Mouse (Mus musculus): ENCODE measurements around the gene Fam214b. TPM values are rescaled to one million over a fixed set of nuclear protein-coding genes. Genes with fewer than 3 reads are reported as not detected.

Fam214b gene
- polyA plus RNA-seq (2014; fragmentation: Nextera tagmentation; extraction: Ambion mirVana): 18.1 and 19.0 TPM in 2 replicates

GRCm38 (mm10) chr4:43045659-43046302 is at the start of gene Fam214b:
Gene Fam214b (minus strand): TSS chr4:43046220.
- no peaks in the 10 kb centered on the region for H3K36me3 ChIP-seq (ENCODE audit: control insufficient read depth, insufficient read depth, low read length)
- DNase-seq (ENCODE audit: low spot score): peak; percentile 99
- no peaks in the 10 kb centered on the region for H3K9me3 ChIP-seq (ENCODE audit: control insufficient read depth, low read length)
- H3K9ac ChIP-seq (ENCODE audit: low read length): peak within 1 kb of the TSS; percentile 60
- peak within 1 kb of the TSS; percentile 95 for H3K27ac ChIP-seq (ENCODE audit: low read depth, low read length)
- H3K4me2 ChIP-seq (ENCODE audit: low read depth): peak within 1 kb of the TSS; percentile 73
- under 1% methylated on average over 33 of the region's 33 CpGs for WGBS
- peak; percentile 76 for ATAC-seq (ENCODE audit: insufficient read depth, low FRiP score, low TSS enrichment)
- peaks cover 12% of the 10 kb centered on the region for H3K4me1 ChIP-seq (ENCODE audit: control insufficient read depth, insufficient read depth, low read length)
- peak within 1 kb of the TSS; percentile 50 for H3K4me3 ChIP-seq (ENCODE audit: low read depth, low read length)
- H3K27me3 ChIP-seq (ENCODE audit: control insufficient read depth, insufficient read depth, low read length): no peaks in the 10 kb centered on the region

GRCm38 (mm10) chr4:43091183-43091582 is 45.2 kb upstream of the Fam214b start:
- ATAC-seq (ENCODE audit: insufficient read depth, low FRiP score, low TSS enrichment): no peak
- no peak overlapping the region for H3K27ac ChIP-seq (ENCODE audit: low read depth, low read length)
- no peak overlapping the region for H3K9ac ChIP-seq (ENCODE audit: low read length)
- 87% methylated on average over 4 of the region's 4 CpGs for WGBS
- H3K9me3 ChIP-seq (ENCODE audit: control insufficient read depth, low read length): no peaks in the 10 kb centered on the region
- no peaks in the 10 kb centered on the region for H3K36me3 ChIP-seq (ENCODE audit: control insufficient read depth, insufficient read depth, low read length)
- no peak for DNase-seq (ENCODE audit: low spot score)
- no peaks in the 10 kb centered on the region for H3K4me1 ChIP-seq (ENCODE audit: control insufficient read depth, insufficient read depth, low read length)
- H3K27me3 ChIP-seq (ENCODE audit: control insufficient read depth, insufficient read depth, low read length): no peaks in the 10 kb centered on the region
- no peak overlapping the region for H3K4me3 ChIP-seq (ENCODE audit: low read depth, low read length)
- no peak overlapping the region for H3K4me2 ChIP-seq (ENCODE audit: low read depth)

- H3K27me3 ChIP-seq (ENCODE audit: control insufficient read depth, insufficient read depth, low read length): no peaks in the 10 kb centered on the region
- DNase-seq (ENCODE audit: low spot score): no peak
- ATAC-seq (ENCODE audit: insufficient read depth, low FRiP score, low TSS enrichment): no peak
- H3K4me1 ChIP-seq (ENCODE audit: control insufficient read depth, insufficient read depth, low read length): no peaks in the 10 kb centered on the region
- no peak overlapping the region for H3K4me2 ChIP-seq (ENCODE audit: low read depth)
- H3K4me3 ChIP-seq (ENCODE audit: low read depth, low read length): no peak overlapping the region
- H3K9me3 ChIP-seq (ENCODE audit: control insufficient read depth, low read length): no peaks in the 10 kb centered on the region
- 87% methylated on average over 2 of the region's 2 CpGs for WGBS
- no peak overlapping the region for H3K27ac ChIP-seq (ENCODE audit: low read depth, low read length)
- H3K9ac ChIP-seq (ENCODE audit: low read length): no peak overlapping the region
- no peaks in the 10 kb centered on the region for H3K36me3 ChIP-seq (ENCODE audit: control insufficient read depth, insufficient read depth, low read length)
Observed at GRCm38 (mm10) chr4:43089950-43090349, 43.9 kb upstream of the Fam214b start.

- ATAC-seq (ENCODE audit: insufficient read depth, low FRiP score, low TSS enrichment) (no peak), DNase-seq (ENCODE audit: low spot score) (no peak)
- Histone ChIP-seq H3K4me3 (ENCODE audit: low read depth, low read length) (no peak overlapping the region), H3K9ac (ENCODE audit: low read length) (no peak overlapping the region), H3K36me3 (ENCODE audit: control insufficient read depth, insufficient read depth, low read length) (no peaks in the 10 kb centered on the region), H3K4me1 (ENCODE audit: control insufficient read depth, insufficient read depth, low read length) (no peaks in the 10 kb centered on the region), H3K27ac (ENCODE audit: low read depth, low read length) (no peak overlapping the region), H3K4me2 (ENCODE audit: low read depth) (no peak overlapping the region), H3K27me3 (ENCODE audit: control insufficient read depth, insufficient read depth, low read length) (no peaks in the 10 kb centered on the region), H3K9me3 (ENCODE audit: control insufficient read depth, low read length) (no peaks in the 10 kb centered on the region)
- 85% methylated on average over 2 of the region's 2 CpGs for WGBS
Observed at GRCm38 (mm10) chr4:43082458-43082857, 36.4 kb upstream of the Fam214b start.

- ATAC-seq (ENCODE audit: insufficient read depth, low FRiP score, low TSS enrichment) (no peak), DNase-seq (ENCODE audit: low spot score) (no peak)
- Histone ChIP-seq H3K27ac (ENCODE audit: low read depth, low read length) (no peak overlapping the region), H3K27me3 (ENCODE audit: control insufficient read depth, insufficient read depth, low read length) (no peaks in the 10 kb centered on the region), H3K36me3 (ENCODE audit: control insufficient read depth, insufficient read depth, low read length) (no peaks in the 10 kb centered on the region), H3K4me2 (ENCODE audit: low read depth) (no peak overlapping the region), H3K4me1 (ENCODE audit: control insufficient read depth, insufficient read depth, low read length) (no peaks in the 10 kb centered on the region), H3K9ac (ENCODE audit: low read length) (no peak overlapping the region), H3K9me3 (ENCODE audit: control insufficient read depth, low read length) (no peaks in the 10 kb centered on the region), H3K4me3 (ENCODE audit: low read depth, low read length) (no peak overlapping the region)
- WGBS: 77% methylated on average over 7 of the region's 7 CpGs
Observed at GRCm38 (mm10) chr4:43078071-43078718, 32.2 kb upstream of the Fam214b start.

- Histone ChIP-seq H3K27ac (ENCODE audit: low read depth, low read length) (no peak overlapping the region), H3K27me3 (ENCODE audit: control insufficient read depth, insufficient read depth, low read length) (no peaks in the 10 kb centered on the region), H3K36me3 (ENCODE audit: control insufficient read depth, insufficient read depth, low read length) (no peaks in the 10 kb centered on the region), H3K9ac (ENCODE audit: low read length) (no peak overlapping the region), H3K4me3 (ENCODE audit: low read depth, low read length) (no peak overlapping the region), H3K4me2 (ENCODE audit: low read depth) (no peak overlapping the region), H3K9me3 (ENCODE audit: control insufficient read depth, low read length) (no peaks in the 10 kb centered on the region), H3K4me1 (ENCODE audit: control insufficient read depth, insufficient read depth, low read length) (no peaks in the 10 kb centered on the region)
- ATAC-seq (ENCODE audit: insufficient read depth, low FRiP score, low TSS enrichment) (no peak), DNase-seq (ENCODE audit: low spot score) (no peak)
Observed at GRCm38 (mm10) chr4:43074923-43075322, 28.9 kb upstream of the Fam214b start.

GRCm38 (mm10) chr4:43065471-43065870 is 19.5 kb upstream of the Fam214b start:
- no peak for DNase-seq (ENCODE audit: low spot score)
- no peak overlapping the region for H3K9ac ChIP-seq (ENCODE audit: low read length)
- no peaks in the 10 kb centered on the region for H3K4me1 ChIP-seq (ENCODE audit: control insufficient read depth, insufficient read depth, low read length)
- no peak overlapping the region for H3K4me2 ChIP-seq (ENCODE audit: low read depth)
- no peak for ATAC-seq (ENCODE audit: insufficient read depth, low FRiP score, low TSS enrichment)
- WGBS: 97% methylated on average over 4 of the region's 4 CpGs
- H3K4me3 ChIP-seq (ENCODE audit: low read depth, low read length): no peak overlapping the region
- H3K36me3 ChIP-seq (ENCODE audit: control insufficient read depth, insufficient read depth, low read length): no peaks in the 10 kb centered on the region
- no peaks in the 10 kb centered on the region for H3K9me3 ChIP-seq (ENCODE audit: control insufficient read depth, low read length)
- no peaks in the 10 kb centered on the region for H3K27me3 ChIP-seq (ENCODE audit: control insufficient read depth, insufficient read depth, low read length)
- no peak overlapping the region for H3K27ac ChIP-seq (ENCODE audit: low read depth, low read length)

- H3K27ac ChIP-seq (ENCODE audit: low read depth, low read length): no peak overlapping the region
- ATAC-seq (ENCODE audit: insufficient read depth, low FRiP score, low TSS enrichment) (no peak), DNase-seq (ENCODE audit: low spot score) (no peak)
- H3K27me3 ChIP-seq (ENCODE audit: control insufficient read depth, insufficient read depth, low read length): no peaks in the 10 kb centered on the region
- no peak overlapping the region for H3K9ac ChIP-seq (ENCODE audit: low read length)
- no peaks in the 10 kb centered on the region for H3K4me1 ChIP-seq (ENCODE audit: control insufficient read depth, insufficient read depth, low read length)
- no peaks in the 10 kb centered on the region for H3K9me3 ChIP-seq (ENCODE audit: control insufficient read depth, low read length)
- no peak overlapping the region for H3K4me3 ChIP-seq (ENCODE audit: low read depth, low read length)
- no peak overlapping the region for H3K4me2 ChIP-seq (ENCODE audit: low read depth)
- WGBS: 79% methylated on average over 3 of the region's 3 CpGs
- no peaks in the 10 kb centered on the region for H3K36me3 ChIP-seq (ENCODE audit: control insufficient read depth, insufficient read depth, low read length)
Observed at GRCm38 (mm10) chr4:43060286-43060685, 14.3 kb upstream of the Fam214b start.

GRCm38 (mm10) chr4:43059697-43060096 is 13.7 kb upstream of the Fam214b start:
- no peaks in the 10 kb centered on the region for H3K27me3 ChIP-seq (ENCODE audit: control insufficient read depth, insufficient read depth, low read length)
- DNase-seq (ENCODE audit: low spot score): no peak
- no peak overlapping the region; the same call in 1 of the 2 replicates for H3K9ac ChIP-seq (ENCODE audit: low read length)
- H3K4me1 ChIP-seq (ENCODE audit: control insufficient read depth, insufficient read depth, low read length): no peaks in the 10 kb centered on the region
- no peaks in the 10 kb centered on the region for H3K9me3 ChIP-seq (ENCODE audit: control insufficient read depth, low read length)
- no peaks in the 10 kb centered on the region for H3K36me3 ChIP-seq (ENCODE audit: control insufficient read depth, insufficient read depth, low read length)
- ATAC-seq (ENCODE audit: insufficient read depth, low FRiP score, low TSS enrichment): no peak
- H3K27ac ChIP-seq (ENCODE audit: low read depth, low read length): no peak overlapping the region
- H3K4me3 ChIP-seq (ENCODE audit: low read depth, low read length): peak overlapping the region; percentile 71
- 48% methylated on average over 3 of the region's 3 CpGs for WGBS
- peak overlapping the region; percentile 83 for H3K4me2 ChIP-seq (ENCODE audit: low read depth)
